Mouse (Mus musculus) bone marrow macrophage, adult 2 months (primary cell): Measurements from ENCODE around the gene Gng7.

Experiments used
- CTCF ChIP-seq: IDR thresholded peaks from 2 replicates; pipeline ENCODE4 v1.5.1; 2012; ENCODE audit warnings: low read depth, mild to moderate bottlenecking, low read length, moderate library complexity
- POLR2A ChIP-seq: IDR thresholded peaks from 2 replicates; pipeline ENCODE4 v1.6.1; 2012; ENCODE audit warnings: mild to moderate bottlenecking, low read depth, low read length, borderline replicate concordance

DNA sequence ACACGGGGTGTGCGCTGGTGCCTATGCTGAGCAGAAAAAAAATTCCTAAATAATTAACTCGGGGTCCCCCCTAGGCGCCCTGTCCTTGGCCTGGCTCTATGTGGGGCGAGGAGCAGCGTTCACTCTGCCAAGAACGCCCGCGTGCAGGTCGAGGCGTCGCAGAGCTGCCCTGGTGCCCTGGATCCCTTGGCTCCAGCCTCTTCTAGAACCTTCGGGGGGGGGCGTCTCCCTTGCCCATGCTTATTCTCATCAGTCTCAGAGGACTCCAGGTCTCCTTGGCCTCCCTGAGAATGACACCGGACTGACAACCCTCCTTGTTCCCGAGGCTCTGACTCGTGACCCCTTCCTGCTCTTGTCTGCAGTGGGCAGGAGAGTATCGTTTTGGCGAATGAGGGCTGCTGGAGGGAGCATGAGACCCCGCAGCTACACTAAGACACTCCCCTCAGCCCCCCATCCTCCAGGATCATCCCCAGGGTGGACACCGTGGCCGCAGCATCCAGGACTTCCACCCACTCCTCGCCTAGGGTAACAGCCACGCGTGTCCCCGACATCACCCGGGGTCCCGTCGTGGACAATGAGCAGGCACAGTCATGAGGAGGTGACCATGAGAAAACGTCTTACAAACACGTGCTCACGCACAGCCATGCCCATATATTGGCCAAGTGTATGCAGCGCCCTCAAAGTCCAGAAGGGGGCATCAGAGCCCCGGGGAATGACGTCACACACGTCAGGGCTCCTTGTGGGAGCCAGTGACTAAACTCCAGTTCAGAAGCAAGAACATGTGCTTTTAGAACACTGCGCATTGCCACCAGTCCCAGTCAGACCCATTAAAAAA lies 15.2 kb downstream of the Gng7 start:
- no peak for TF ChIP-seq POLR2A
- peak; percentile 23 for TF ChIP-seq CTCF
